In the genomic region with DNA sequence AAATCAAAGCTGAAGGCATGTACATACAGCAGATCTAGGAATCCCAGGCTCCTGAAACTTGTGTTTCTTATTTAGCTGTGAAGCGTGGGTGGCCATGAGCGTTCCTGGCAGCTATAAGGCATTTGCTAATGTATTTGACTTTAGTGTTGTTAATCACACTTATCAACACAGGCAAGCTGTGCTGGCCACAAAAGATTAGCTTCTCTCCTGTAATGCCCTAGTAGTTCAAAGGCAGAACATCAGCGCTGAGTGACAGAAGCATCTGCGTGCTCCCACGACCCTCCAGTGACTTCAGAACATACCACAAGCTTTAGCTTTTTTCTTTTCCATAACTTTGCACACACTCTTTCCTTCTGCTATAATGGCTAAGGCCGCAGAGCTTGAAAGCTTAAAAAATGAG, we compare ENCODE assay signal across 8 mouse cellular contexts.
A peak's percentile ranks its signal among the peaks of the same experiment; 100 is the strongest.
DNase-seq lines count a peak whose midpoint lies in the region; ATAC-seq and TF ChIP-seq lines count a peak whose summit lies in the region.
"Had no signal": no experiment of that assay in that cellular context is flagged by ENCODE, and none has a peak within 500 bp of the region (broad histone marks: within the 10 kb centered on the region; RNA-seq: fewer than 3 reads in every experiment).

No protein-coding gene starts in this region.

- H3K4me3 ChIP-seq in kidney, embryonic 14.5 days (ENCODE audit: low read length), result no peak overlapping the region
- no peak overlapping the region for H3K4me3 ChIP-seq in embryonic facial prominence, embryonic 13.5 days
- no peak overlapping the region for H3K4me3 ChIP-seq in liver, embryonic 13.5 days (replicated peaks)
- H3K4me3 ChIP-seq in cerebellum, adult 2 months (replicated peaks; ENCODE audit: insufficient read depth, low read depth, low read length), result no peak overlapping the region

- TF ChIP-seq POLR2A in cerebellum, adult 2 months (IDR thresholded peaks at IDR 0.05; ENCODE audit: borderline replicate concordance, insufficient read depth, low read length), result no peak

- H3K27me3 ChIP-seq in kidney, embryonic 14.5 days (ENCODE audit: control insufficient read depth, insufficient read depth, low read length), result no peaks in the 10 kb centered on the region
- no peaks in the 10 kb centered on the region for H3K27me3 ChIP-seq in embryonic facial prominence, embryonic 13.5 days
- no peaks in the 10 kb centered on the region for H3K27me3 ChIP-seq in liver, embryonic 13.5 days
- no peaks in the 10 kb centered on the region for H3K27me3 ChIP-seq in cerebellum, adult 2 months (ENCODE audit: control insufficient read depth, insufficient read depth, low read length)

- 57% methylated on average over 6 of the region's 6 CpGs for WGBS in kidney, embryonic 14.5 days
- 41% methylated on average over 6 of the region's 6 CpGs for WGBS in embryonic facial prominence, embryonic 13.5 days
- 25% methylated on average over 6 of the region's 6 CpGs for WGBS in liver, embryonic 13.5 days (ENCODE audit: insufficient replicate concordance)
- 90% methylated on average over 6 of the region's 6 CpGs for WGBS in cerebellum, adult 2 months

- ATAC-seq in kidney, embryonic 14.5 days (ENCODE audit: low FRiP score, low TSS enrichment), result peak; percentile 78; the same call in 1 of the 2 replicates
- no peak for ATAC-seq in embryonic facial prominence, embryonic 13.5 days (ENCODE audit: insufficient number of reproducible peaks, insufficient read depth, low FRiP score, low TSS enrichment, low read depth)
- ATAC-seq in liver, embryonic 13.5 days (ENCODE audit: low read depth), result peak; percentile 72
- ATAC-seq: forebrain, embryonic 16.5 days had no signal

- no peaks in the 10 kb centered on the region for H3K9me3 ChIP-seq in kidney, embryonic 14.5 days (ENCODE audit: control insufficient read depth, low read length)
- H3K9me3 ChIP-seq in embryonic facial prominence, embryonic 13.5 days, result no peaks in the 10 kb centered on the region
- H3K9me3 ChIP-seq in liver, embryonic 13.5 days (replicated peaks), result no peaks in the 10 kb centered on the region

- DNase-seq in kidney, adult 18-20 months, result no peak
- DNase-seq in brain, adult 2 months (ENCODE audit: low read depth, low spot score), result peak; percentile 57
- DNase-seq in liver, embryonic 13.5 days, result peak; percentile 20
- DNase-seq in layer of hippocampus, postnatal 36 days, result no peak
- no peak for DNase-seq in cerebellum, adult 2 months

- H3K36me3 ChIP-seq in kidney, embryonic 14.5 days (ENCODE audit: control insufficient read depth, insufficient read depth, low read length), result no peaks in the 10 kb centered on the region
- H3K36me3 ChIP-seq in embryonic facial prominence, embryonic 13.5 days, result no peaks in the 10 kb centered on the region
- no peaks in the 10 kb centered on the region for H3K36me3 ChIP-seq in liver, embryonic 13.5 days

- TF ChIP-seq CTCF in cerebellum, adult 2 months (IDR thresholded peaks at IDR 0.05; ENCODE audit: borderline replicate concordance, insufficient read depth, low read depth, low read length), result no peak

- H3K27ac ChIP-seq in kidney, embryonic 14.5 days (ENCODE audit: low read depth, low read length), result peak overlapping the region; percentile 81
- peak overlapping the region; percentile 24; the same call in 1 of the 2 replicates for H3K27ac ChIP-seq in embryonic facial prominence, embryonic 13.5 days
- H3K27ac ChIP-seq in liver, embryonic 13.5 days, result no peak overlapping the region
- no peak overlapping the region for H3K27ac ChIP-seq in cerebellum, adult 2 months (ENCODE audit: insufficient read depth, low read length)

- H3K9ac ChIP-seq in kidney, embryonic 14.5 days (ENCODE audit: low read depth, low read length), result no peak overlapping the region; the same call in 1 of the 2 replicates
- H3K9ac ChIP-seq in embryonic facial prominence, embryonic 13.5 days, result no peak overlapping the region
- no peak overlapping the region for H3K9ac ChIP-seq in liver, embryonic 13.5 days

- H3K4me1 ChIP-seq in kidney, embryonic 14.5 days (ENCODE audit: control insufficient read depth, insufficient read depth, low read length), result peaks cover 3% of the 10 kb centered on the region; the same call in 1 of the 2 replicates
- H3K4me1 ChIP-seq in embryonic facial prominence, embryonic 13.5 days, result peaks cover 17% of the 10 kb centered on the region
- peaks cover 17% of the 10 kb centered on the region for H3K4me1 ChIP-seq in liver, embryonic 13.5 days (replicated peaks)
- no peaks in the 10 kb centered on the region for H3K4me1 ChIP-seq in cerebellum, adult 2 months (ENCODE audit: control insufficient read depth, insufficient read depth, low read length)

- no peak overlapping the region for H3K4me2 ChIP-seq in kidney, embryonic 14.5 days (replicated peaks; ENCODE audit: low read depth, low read length)
- H3K4me2 ChIP-seq in embryonic facial prominence, embryonic 13.5 days, result no peak overlapping the region
- H3K4me2 ChIP-seq in liver, embryonic 13.5 days, result no peak overlapping the region

Comparison
In these comparisons a context has a peak if more than half of its experiments do, and no peak if none do; other contexts are left out.
1. H3K27ac ChIP-seq: peak in kidney, embryonic 14.5 days (single experiment) and embryonic facial prominence, embryonic 13.5 days (single experiment); none in liver, embryonic 13.5 days (single experiment) and cerebellum, adult 2 months (single experiment).
2. DNase-seq: peak in brain, adult 2 months (single experiment) and liver, embryonic 13.5 days (single experiment); none in kidney, adult 18-20 months (single experiment), layer of hippocampus, postnatal 36 days (0 of 2) and cerebellum, adult 2 months (0 of 2).